Mouse (Mus musculus) myocyte (in vitro differentiated cells): ENCODE measurements around the gene Trmt1.

ENCODE experiments used
- CEBPB ChIP-seq: IDR thresholded peaks from 2 replicates; pipeline ENCODE4 v1.6.1; 2011; ENCODE audit warnings: mild to moderate bottlenecking, moderate library complexity; ENCODE audit not compliant: poor library complexity, insufficient read depth, severe bottlenecking
- E2F4 ChIP-seq: IDR thresholded peaks from one replicate; pipeline ENCODE4 v1.6.1; 2011; ENCODE audit warnings: mild to moderate bottlenecking, control low read depth, moderate library complexity; ENCODE audit not compliant: insufficient read depth
- MAX ChIP-seq: IDR thresholded peaks from one replicate; pipeline ENCODE4 v1.6.1; 2011; ENCODE audit warnings: low read depth, mild to moderate bottlenecking, control low read depth
- MYOD1 ChIP-seq, 3 experiments: IDR thresholded peaks; one replicate each; pipeline ENCODE4 v1.6.1; 2011; ENCODE audit warnings: control low read depth in 2 of 3, low read depth in 2 of 3, mild to moderate bottlenecking in 2 of 3, moderate library complexity in 1 of 3; ENCODE audit not compliant: insufficient read length in 2 of 3, control insufficient read depth in 1 of 3
- POLR2A ChIP-seq: IDR thresholded peaks from one replicate; pipeline ENCODE4 v1.6.1; 2011; ENCODE audit warnings: low read depth, mild to moderate bottlenecking, control low read depth, moderate library complexity; ENCODE audit not compliant: insufficient read length
- POLR2AphosphoS2 ChIP-seq: IDR thresholded peaks from one replicate; pipeline ENCODE4 v1.6.1; 2011; ENCODE audit warnings: low read depth, control low read depth; ENCODE audit not compliant: insufficient read length
- TCF12 ChIP-seq: IDR thresholded peaks from one replicate; pipeline ENCODE4 v1.6.1; 2011; ENCODE audit warnings: mild to moderate bottlenecking, control low read depth; ENCODE audit not compliant: poor library complexity, insufficient read depth, severe bottlenecking
- USF1 ChIP-seq: IDR thresholded peaks from one replicate; pipeline ENCODE4 v1.6.1; 2011; ENCODE audit warnings: low read depth, mild to moderate bottlenecking, control low read depth, moderate library complexity

DNA sequence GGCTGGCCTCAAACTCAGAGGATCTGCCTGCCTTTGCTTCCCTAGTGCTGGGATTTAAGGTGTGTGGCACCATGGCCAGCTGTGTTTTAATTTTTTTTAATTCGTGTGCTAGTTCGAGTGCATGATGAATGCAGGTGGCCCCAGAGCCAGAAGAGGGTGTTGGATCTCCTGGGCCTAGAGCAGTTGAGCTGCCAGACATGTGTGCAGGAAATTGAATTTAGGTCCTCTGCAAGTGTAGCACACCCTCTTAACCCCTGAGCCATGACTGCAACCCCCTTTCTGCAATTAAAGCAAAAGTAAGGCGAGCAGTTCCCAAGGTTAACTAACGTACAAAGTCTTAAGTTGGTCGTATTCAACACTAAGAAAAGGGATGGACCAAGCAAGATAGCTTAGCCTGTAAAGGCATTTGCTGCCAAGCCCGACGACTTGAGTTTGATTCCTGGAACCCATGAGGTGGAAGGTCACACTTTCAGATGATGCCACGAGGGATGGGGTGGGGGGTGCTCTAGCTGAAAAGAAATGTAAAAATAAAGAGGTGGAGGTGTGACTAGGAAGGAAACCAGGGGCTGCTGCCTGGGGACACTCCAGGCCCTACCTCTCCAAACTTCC, 48.1 kb upstream of the Trmt1 start:
- TF ChIP-seq E2F4 (no peak), POLR2AphosphoS2 (no peak), MYOD1 (IDR thresholded peaks at IDR 0.05; ENCODE audit: control insufficient read depth in 1 of 3, insufficient read length in 2 of 3, low read depth in 2 of 3) (no peak), MAX (no peak), USF1 (no peak), POLR2A (no peak), CEBPB (no peak), TCF12 (no peak)
